In the genomic region with DNA sequence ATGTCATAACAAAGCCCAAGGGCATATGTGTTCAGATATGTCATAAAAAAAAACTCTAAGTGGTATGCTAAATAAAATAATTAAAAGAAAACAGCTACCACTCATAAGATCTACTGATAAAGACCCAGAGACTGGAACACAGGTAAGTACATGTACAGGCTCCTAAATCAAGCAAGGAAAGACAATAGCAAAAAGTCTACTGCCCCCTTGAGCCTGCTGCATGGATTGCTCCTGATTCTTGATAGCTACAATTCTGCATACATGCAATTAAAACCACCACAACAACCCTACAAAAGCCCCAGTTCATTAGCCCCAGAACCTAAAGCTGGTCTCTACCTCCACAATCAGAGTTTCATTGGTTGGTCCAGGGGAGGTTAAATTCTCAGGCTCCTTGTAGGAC, we compare ENCODE assay signal across 9 mouse cellular contexts.
A peak's percentile ranks its signal among the peaks of the same experiment; 100 is the strongest.
DNase-seq lines count a peak whose midpoint lies in the region; ATAC-seq lines count a peak whose summit lies in the region.
"Had no signal": no experiment of that assay in that cellular context is flagged by ENCODE, and none has a peak within 500 bp of the region (broad histone marks: within the 10 kb centered on the region; RNA-seq: fewer than 3 reads in every experiment).

No protein-coding gene starts in this region.

- H3K27ac ChIP-seq in heart, embryonic 10.5 days = no peak overlapping the region
- no peak overlapping the region for H3K27ac ChIP-seq in hindbrain, embryonic 14.5 days

- no peak overlapping the region for H3K4me2 ChIP-seq in hindbrain, embryonic 14.5 days (replicated peaks)

- intact Hi-C loops in heart, postnatal 10 days (cut with DNase I) = loop anchor here (1.0 to 5.0 kb wide), 2 partner anchors 75 to 124 kb away; partner anchors contain the start of gene Adamts16

- H3K4me3 ChIP-seq in heart, embryonic 10.5 days = no peak overlapping the region
- no peak overlapping the region for H3K4me3 ChIP-seq in hindbrain, embryonic 14.5 days (replicated peaks; ENCODE audit: low read length)
- H3K4me3 ChIP-seq: megakaryocyte, embryonic 14.5 days had no signal

- no peaks in the 10 kb centered on the region for H3K9me3 ChIP-seq in heart, embryonic 10.5 days
- H3K9me3 ChIP-seq in hindbrain, embryonic 14.5 days (ENCODE audit: control insufficient read depth, low read length) = no peaks in the 10 kb centered on the region

- H3K9ac ChIP-seq in hindbrain, embryonic 14.5 days = no peak overlapping the region

- peak; percentile 28 to 42 for DNase-seq in heart, postnatal 10 days
- DNase-seq in heart, embryonic 10.5 days (ENCODE audit: low spot score) = no peak
- DNase-seq in thymus, postnatal 14 days = peak; percentile 4
- no peak for DNase-seq in thymus, postnatal 25 days
- DNase-seq in kidney, postnatal 14 days = peak; percentile 20
- DNase-seq in retina, embryonic 14.5 days (ENCODE audit: low spot score) = peak; percentile 5
- DNase-seq in hindbrain, embryonic 14.5 days (ENCODE audit: low spot score) = no peak

- no peaks in the 10 kb centered on the region for H3K36me3 ChIP-seq in heart, embryonic 10.5 days
- no peaks in the 10 kb centered on the region for H3K36me3 ChIP-seq in hindbrain, embryonic 14.5 days (replicated peaks; ENCODE audit: control insufficient read depth, insufficient read depth)

- H3K4me1 ChIP-seq in heart, embryonic 10.5 days = no peaks in the 10 kb centered on the region
- H3K4me1 ChIP-seq in hindbrain, embryonic 14.5 days (replicated peaks; ENCODE audit: control insufficient read depth, insufficient read depth, low read length) = no peaks in the 10 kb centered on the region
- H3K4me1 ChIP-seq: megakaryocyte, embryonic 14.5 days had no signal

- no peak for ATAC-seq in hindbrain, embryonic 14.5 days (ENCODE audit: low FRiP score)
- no peak for ATAC-seq in monocyte, adult 5-6 weeks (replicated peaks; ENCODE audit: insufficient number of reproducible peaks, low FRiP score, low TSS enrichment, poor library complexity, severe bottlenecking)

- no peaks in the 10 kb centered on the region for H3K27me3 ChIP-seq in heart, embryonic 10.5 days (ENCODE audit: insufficient read depth, poor library complexity, severe bottlenecking)
- H3K27me3 ChIP-seq in hindbrain, embryonic 14.5 days (ENCODE audit: control insufficient read depth, insufficient read depth, low read length) = no peaks in the 10 kb centered on the region

Comparison
In these comparisons a context has a peak if more than half of its experiments do, and no peak if none do; other contexts are left out.
1. DNase-seq: peak in heart, postnatal 10 days (2 of 2), thymus, postnatal 14 days (single experiment), kidney, postnatal 14 days (single experiment) and retina, embryonic 14.5 days (single experiment); none in heart, embryonic 10.5 days (single experiment), thymus, postnatal 25 days (single experiment) and hindbrain, embryonic 14.5 days (single experiment).